Mouse (Mus musculus): ENCODE data around the gene Izumo1r. TPM values are rescaled to one million over a fixed set of nuclear protein-coding genes. Genes with fewer than 3 reads are reported as not detected.

Gene Izumo1r
- total and polyA plus RNA-seq, 2 experiments from 2014 or later: not detected

DNA sequence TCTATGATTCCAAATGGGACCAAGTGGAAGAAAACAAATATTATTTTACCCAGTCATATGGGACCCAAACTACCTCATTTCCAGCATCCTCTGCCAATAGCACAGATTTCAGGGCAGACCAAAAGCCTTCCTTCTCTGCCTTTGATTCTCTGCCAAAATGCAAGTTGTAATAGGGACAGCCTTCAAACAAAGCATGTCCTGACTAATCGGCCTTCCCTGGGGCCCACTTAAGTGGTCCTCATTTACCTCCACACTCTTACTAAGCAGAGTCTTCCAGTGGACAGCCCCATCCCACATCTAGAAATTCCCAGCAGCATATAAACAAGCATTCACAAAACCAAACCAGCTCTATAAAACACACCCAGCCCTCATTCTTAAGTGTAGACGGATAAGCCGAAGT is 6.6 kb downstream of the Izumo1r start:
- DNase-seq (ENCODE audit: low spot score) (peak; percentile 22), ATAC-seq (ENCODE audit: insufficient read depth, low read depth) (no peak)
- Histone ChIP-seq H3K4me1 (ENCODE audit: control insufficient read depth, insufficient read depth) (no peaks in the 10 kb centered on the region), H3K4me3 (ENCODE audit: low read depth, low read length) (no peak overlapping the region), H3K27me3 (ENCODE audit: control insufficient read depth, insufficient read depth, low read length) (no peaks in the 10 kb centered on the region), H3K9ac (replicated peaks; ENCODE audit: low read depth, low read length) (no peak overlapping the region), H3K36me3 (replicated peaks; ENCODE audit: control insufficient read depth, insufficient read depth, low read length) (no peaks in the 10 kb centered on the region), H3K9me3 (replicated peaks; ENCODE audit: control insufficient read depth, low read length) (no peaks in the 10 kb centered on the region), H3K4me2 (ENCODE audit: low read depth, low read length) (no peak overlapping the region), H3K27ac (ENCODE audit: low read depth) (no peak overlapping the region)
- WGBS: 57% methylated on average over 3 of the region's 3 CpGs
- TF ChIP-seq CTCF (IDR thresholded peaks at IDR 0.05; ENCODE audit: low read depth) (no peak), EP300 (IDR thresholded peaks at IDR 0.05; ENCODE audit: low read depth) (no peak)

DNA sequence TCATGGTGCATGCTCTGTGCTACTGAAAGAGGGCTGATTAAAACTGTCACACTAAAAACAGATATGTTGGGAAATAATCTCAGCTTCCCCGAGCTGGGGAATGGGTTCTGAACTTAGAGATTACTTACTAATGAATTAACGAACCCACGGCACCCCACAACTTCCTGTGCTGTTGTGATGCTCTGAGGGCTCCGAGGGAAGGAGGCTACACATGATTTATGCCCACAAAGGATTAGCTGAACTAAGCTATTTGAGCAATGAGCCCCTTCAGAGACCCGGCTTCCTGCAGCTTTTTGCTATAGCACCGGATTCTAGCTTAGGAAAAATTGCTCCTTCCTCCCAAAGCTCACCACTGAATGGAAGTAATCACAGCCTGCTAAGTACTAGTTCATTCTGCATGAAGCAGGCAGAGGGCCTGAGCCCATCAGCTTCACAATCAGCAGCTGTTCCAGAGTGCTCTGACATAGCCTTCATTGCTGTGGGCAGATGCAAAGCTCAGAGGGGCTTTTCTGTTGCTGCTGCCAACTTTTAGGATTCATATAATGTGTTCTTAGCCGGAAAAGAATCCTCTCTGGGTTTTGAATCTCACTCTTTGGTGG is 8.4 kb downstream of the Izumo1r start:
- H3K27ac ChIP-seq (ENCODE audit: low read depth): no peak overlapping the region
- TF ChIP-seq EP300 (IDR thresholded peaks at IDR 0.05; ENCODE audit: low read depth) (no peak), CTCF (IDR thresholded peaks at IDR 0.05; ENCODE audit: low read depth) (no peak)
- H3K4me3 ChIP-seq (ENCODE audit: low read depth, low read length): no peak overlapping the region
- H3K9ac ChIP-seq (replicated peaks; ENCODE audit: low read depth, low read length): no peak overlapping the region
- no peaks in the 10 kb centered on the region for H3K36me3 ChIP-seq (replicated peaks; ENCODE audit: control insufficient read depth, insufficient read depth, low read length)
- DNase-seq (ENCODE audit: low spot score) (no peak), ATAC-seq (ENCODE audit: insufficient read depth, low read depth) (no peak)
- H3K4me2 ChIP-seq (ENCODE audit: low read depth, low read length): no peak overlapping the region
- H3K27me3 ChIP-seq (ENCODE audit: control insufficient read depth, insufficient read depth, low read length): no peaks in the 10 kb centered on the region
- 67% methylated on average over 7 of the region's 7 CpGs for WGBS
- H3K9me3 ChIP-seq (replicated peaks; ENCODE audit: control insufficient read depth, low read length): no peaks in the 10 kb centered on the region
- H3K4me1 ChIP-seq (ENCODE audit: control insufficient read depth, insufficient read depth): no peaks in the 10 kb centered on the region

DNA sequence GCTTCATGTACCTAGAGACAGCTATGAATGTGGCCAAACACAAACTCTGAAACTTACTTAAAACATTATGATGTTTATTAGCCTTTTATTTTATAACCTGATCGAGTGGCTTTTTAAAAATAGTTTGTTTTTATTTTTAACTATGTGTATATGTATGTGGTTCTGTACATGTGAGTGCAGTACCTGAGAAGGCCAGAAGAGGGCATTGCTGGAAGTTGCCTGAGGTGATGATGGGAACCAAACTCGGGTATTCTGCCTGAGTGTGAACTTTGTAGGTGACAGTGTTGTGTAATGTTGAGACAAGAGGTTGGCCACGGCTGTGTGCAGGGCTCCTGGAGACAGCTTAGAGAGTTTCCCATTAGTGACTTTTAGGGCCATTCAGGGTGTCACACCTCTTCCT is 9.1 kb downstream of the Izumo1r start:
- 70% methylated on average over 3 of the region's 3 CpGs for WGBS
- Histone ChIP-seq H3K27me3 (ENCODE audit: control insufficient read depth, insufficient read depth, low read length) (no peaks in the 10 kb centered on the region), H3K4me1 (ENCODE audit: control insufficient read depth, insufficient read depth) (no peaks in the 10 kb centered on the region), H3K27ac (ENCODE audit: low read depth) (no peak overlapping the region), H3K4me3 (ENCODE audit: low read depth, low read length) (no peak overlapping the region), H3K9ac (replicated peaks; ENCODE audit: low read depth, low read length) (no peak overlapping the region), H3K9me3 (replicated peaks; ENCODE audit: control insufficient read depth, low read length) (no peaks in the 10 kb centered on the region), H3K36me3 (replicated peaks; ENCODE audit: control insufficient read depth, insufficient read depth, low read length) (no peaks in the 10 kb centered on the region), H3K4me2 (ENCODE audit: low read depth, low read length) (no peak overlapping the region)
- ATAC-seq (ENCODE audit: insufficient read depth, low read depth) (no peak), DNase-seq (ENCODE audit: low spot score) (no peak)
- no peak for TF ChIP-seq EP300 (IDR thresholded peaks at IDR 0.05; ENCODE audit: low read depth)

DNA sequence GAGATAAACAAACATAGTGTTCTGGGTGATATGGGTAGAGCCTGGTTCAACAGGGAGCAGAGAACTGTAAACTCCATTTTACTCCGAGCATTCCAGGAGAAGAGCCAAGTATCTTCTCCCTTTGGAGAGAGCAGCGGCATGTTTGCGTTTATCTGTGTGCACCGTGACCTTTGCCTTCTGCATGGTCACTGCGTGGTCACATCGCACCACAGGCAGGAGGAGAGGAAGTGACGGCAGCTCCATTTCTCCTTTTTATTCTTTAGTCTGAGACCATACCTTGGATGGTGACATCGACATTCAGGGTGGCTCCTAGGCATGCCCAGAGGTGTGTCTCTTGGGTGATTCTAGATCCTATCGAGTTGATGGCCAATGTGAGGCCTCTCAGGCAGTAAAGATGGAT is 10.4 kb downstream of the Izumo1r start:
- no peak overlapping the region for H3K4me2 ChIP-seq (ENCODE audit: low read depth, low read length)
- WGBS: 71% methylated on average over 9 of the region's 9 CpGs
- H3K4me1 ChIP-seq (ENCODE audit: control insufficient read depth, insufficient read depth): no peaks in the 10 kb centered on the region
- H3K36me3 ChIP-seq (replicated peaks; ENCODE audit: control insufficient read depth, insufficient read depth, low read length): no peaks in the 10 kb centered on the region
- ATAC-seq (ENCODE audit: insufficient read depth, low read depth): no peak
- H3K9ac ChIP-seq (replicated peaks; ENCODE audit: low read depth, low read length): no peak overlapping the region
- H3K4me3 ChIP-seq (ENCODE audit: low read depth, low read length): no peak overlapping the region
- no peaks in the 10 kb centered on the region for H3K27me3 ChIP-seq (ENCODE audit: control insufficient read depth, insufficient read depth, low read length)
- TF ChIP-seq CTCF (IDR thresholded peaks at IDR 0.05; ENCODE audit: low read depth): no peak
- TF ChIP-seq EP300 (IDR thresholded peaks at IDR 0.05; ENCODE audit: low read depth): no peak
- no peak for DNase-seq (ENCODE audit: low spot score)
- H3K27ac ChIP-seq (ENCODE audit: low read depth): no peak overlapping the region
- no peaks in the 10 kb centered on the region for H3K9me3 ChIP-seq (replicated peaks; ENCODE audit: control insufficient read depth, low read length)

DNA sequence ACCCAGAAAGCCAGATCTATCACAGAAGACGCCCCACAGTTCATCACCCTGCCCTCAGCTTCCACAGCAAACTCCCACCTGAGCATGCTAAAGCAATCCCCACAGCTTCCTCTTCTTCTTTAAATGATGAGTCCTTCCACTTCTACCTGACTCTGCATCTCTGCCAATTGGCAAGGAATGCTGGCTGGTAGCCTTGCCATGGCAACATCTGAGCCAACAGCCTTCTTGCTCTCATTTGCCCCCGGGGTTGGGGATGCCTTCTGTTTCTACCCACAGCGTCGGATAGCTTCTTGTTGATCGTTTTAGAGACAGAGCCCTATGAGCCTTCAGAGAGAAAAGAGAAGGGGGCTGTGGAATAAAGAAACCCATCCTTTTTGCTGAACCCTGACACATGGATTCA is 11.9 kb downstream of the Izumo1r start:
- no peak for ATAC-seq (ENCODE audit: insufficient read depth, low read depth)
- 74% methylated on average over 5 of the region's 5 CpGs for WGBS

DNA sequence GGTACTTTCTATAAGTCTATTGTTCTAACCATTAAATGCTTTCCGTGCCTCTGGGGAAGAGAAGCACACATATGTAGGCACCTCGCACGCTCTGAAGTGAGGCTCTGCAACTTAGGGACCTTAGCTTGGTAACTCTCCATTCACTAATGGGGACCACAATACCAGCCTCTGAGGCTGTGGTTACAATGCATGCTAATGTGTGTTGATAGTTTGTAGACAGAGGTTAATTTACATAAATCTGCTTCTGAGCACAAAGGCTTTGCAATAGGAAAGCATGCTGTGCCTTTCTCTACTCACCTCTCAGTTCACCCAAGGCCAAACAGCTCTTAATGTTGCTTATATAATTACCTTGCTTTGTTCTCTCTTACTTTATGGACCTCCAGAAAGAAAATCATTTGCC is 13.1 kb downstream of the Izumo1r start:
- H3K4me2 ChIP-seq (ENCODE audit: low read depth, low read length): no peak overlapping the region
- no peak for DNase-seq (ENCODE audit: low spot score)
- H3K36me3 ChIP-seq (replicated peaks; ENCODE audit: control insufficient read depth, insufficient read depth, low read length): no peaks in the 10 kb centered on the region
- no peak for ATAC-seq (ENCODE audit: insufficient read depth, low read depth)
- H3K9ac ChIP-seq (replicated peaks; ENCODE audit: low read depth, low read length): no peak overlapping the region
- TF ChIP-seq EP300 (IDR thresholded peaks at IDR 0.05; ENCODE audit: low read depth): no peak
- no peak for TF ChIP-seq CTCF (IDR thresholded peaks at IDR 0.05; ENCODE audit: low read depth)
- 82% methylated on average over 3 of the region's 3 CpGs for WGBS
- no peak overlapping the region for H3K27ac ChIP-seq (ENCODE audit: low read depth)
- no peaks in the 10 kb centered on the region for H3K4me1 ChIP-seq (ENCODE audit: control insufficient read depth, insufficient read depth)
- H3K27me3 ChIP-seq (ENCODE audit: control insufficient read depth, insufficient read depth, low read length): no peaks in the 10 kb centered on the region
- H3K4me3 ChIP-seq (ENCODE audit: low read depth, low read length): no peak overlapping the region
- H3K9me3 ChIP-seq (replicated peaks; ENCODE audit: control insufficient read depth, low read length): no peaks in the 10 kb centered on the region

More for the DNA sequence above, 11.9 kb downstream of the Izumo1r start:
- Histone ChIP-seq H3K9me3 (replicated peaks; ENCODE audit: control insufficient read depth, low read length) (no peaks in the 10 kb centered on the region), H3K27ac (ENCODE audit: low read depth) (no peak overlapping the region), H3K4me3 (ENCODE audit: low read depth, low read length) (no peak overlapping the region), H3K9ac (replicated peaks; ENCODE audit: low read depth, low read length) (no peak overlapping the region), H3K4me1 (ENCODE audit: control insufficient read depth, insufficient read depth) (no peaks in the 10 kb centered on the region), H3K4me2 (ENCODE audit: low read depth, low read length) (no peak overlapping the region), H3K27me3 (ENCODE audit: control insufficient read depth, insufficient read depth, low read length) (no peaks in the 10 kb centered on the region), H3K36me3 (replicated peaks; ENCODE audit: control insufficient read depth, insufficient read depth, low read length) (no peaks in the 10 kb centered on the region)
- no peak for DNase-seq (ENCODE audit: low spot score)
- TF ChIP-seq EP300 (IDR thresholded peaks at IDR 0.05; ENCODE audit: low read depth) (no peak), CTCF (IDR thresholded peaks at IDR 0.05; ENCODE audit: low read depth) (no peak)
